Mouse (Mus musculus) lung, postnatal 14 days (tissue): Measurements from ENCODE around the gene Srsy.
"Not testable (repeated sequence)": the region's sequence is repeated elsewhere in the genome, so short reads cannot be mapped to it uniquely, and the experiment has no call there.

ENCODE experiments used
- DNase-seq: peaks from one replicate; pipeline ENCODE4 v3.0.0; 2021

Gene Srsy

DNA sequence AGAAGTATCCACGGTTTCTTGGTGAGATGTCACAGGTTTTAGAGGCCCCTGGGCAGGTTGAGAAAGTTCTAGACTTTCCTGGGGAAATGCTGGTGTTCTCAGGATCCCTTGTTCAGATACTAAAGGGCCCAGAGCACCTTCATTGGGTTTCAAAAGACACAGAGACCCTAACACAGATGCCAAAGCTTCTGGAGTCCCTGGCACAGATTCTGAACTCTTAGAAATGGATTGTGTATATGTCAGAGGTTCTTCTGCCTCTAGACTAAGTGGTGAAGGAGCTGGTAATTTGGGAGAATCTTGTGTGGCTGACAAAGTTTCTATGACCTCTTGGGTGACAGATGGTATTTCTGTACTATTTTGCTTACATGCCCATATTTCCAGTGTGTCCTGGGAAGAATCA lies at the start of gene Srsy:
TSS of gene Srsy (minus strand) at position 101 of the 400 bp plus-strand sequence.
- DNase-seq, result not testable (repeated sequence)
